Mouse (Mus musculus) layer of hippocampus, adult 9-10 months (tissue): ENCODE results near the gene Kctd20.

Experiments used
- DNase-seq: peaks from one replicate; pipeline ENCODE4 v3.0.0; 2022; ENCODE audit warnings: low spot score

Gene Kctd20

DNA sequence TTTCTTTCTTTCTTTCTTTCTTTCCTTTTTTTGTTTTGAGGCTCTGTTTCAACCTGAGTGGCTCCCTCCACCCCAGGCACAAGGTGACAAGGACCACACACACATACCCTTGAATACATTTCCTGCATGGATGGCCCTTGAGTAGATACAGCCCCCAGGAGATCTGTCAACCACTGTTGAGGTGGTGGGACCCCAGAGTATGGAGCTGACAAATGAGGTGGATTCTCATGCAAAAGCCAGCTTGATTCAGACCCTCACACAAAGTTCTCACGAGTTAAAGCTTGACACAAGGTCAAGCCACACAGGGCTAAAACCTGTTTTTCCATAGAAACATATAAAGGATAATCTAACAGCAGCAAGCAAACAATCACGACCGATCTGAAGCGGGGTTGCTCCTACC lies 19.5 kb upstream of the Kctd20 start:
- DNase-seq: no peak

GRCm38 (mm10) chr17:28934120-28934916 lies 17.4 kb upstream of the Kctd20 start:
- DNase-seq: no peak

DNA sequence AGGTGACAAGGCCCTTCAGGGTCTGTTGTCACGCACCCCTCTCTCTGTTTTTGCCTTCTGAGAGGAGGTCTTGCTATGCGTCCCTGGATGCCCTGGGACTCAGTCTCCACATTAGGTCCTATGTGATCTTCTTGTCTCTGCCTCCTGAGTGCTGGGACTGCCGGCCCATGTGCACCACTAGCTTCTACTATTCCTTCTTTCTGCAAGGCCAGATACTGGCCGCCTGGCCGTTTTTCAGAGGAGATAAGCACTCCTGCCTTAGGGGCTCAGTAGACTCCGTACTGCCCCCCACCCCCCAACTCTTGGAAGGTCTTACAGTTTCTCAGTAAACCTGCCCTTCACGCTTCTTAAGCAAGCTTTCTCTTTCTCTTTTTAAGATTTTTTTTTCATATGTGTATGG lies 15.6 kb upstream of the Kctd20 start:
- no peak for DNase-seq

DNA sequence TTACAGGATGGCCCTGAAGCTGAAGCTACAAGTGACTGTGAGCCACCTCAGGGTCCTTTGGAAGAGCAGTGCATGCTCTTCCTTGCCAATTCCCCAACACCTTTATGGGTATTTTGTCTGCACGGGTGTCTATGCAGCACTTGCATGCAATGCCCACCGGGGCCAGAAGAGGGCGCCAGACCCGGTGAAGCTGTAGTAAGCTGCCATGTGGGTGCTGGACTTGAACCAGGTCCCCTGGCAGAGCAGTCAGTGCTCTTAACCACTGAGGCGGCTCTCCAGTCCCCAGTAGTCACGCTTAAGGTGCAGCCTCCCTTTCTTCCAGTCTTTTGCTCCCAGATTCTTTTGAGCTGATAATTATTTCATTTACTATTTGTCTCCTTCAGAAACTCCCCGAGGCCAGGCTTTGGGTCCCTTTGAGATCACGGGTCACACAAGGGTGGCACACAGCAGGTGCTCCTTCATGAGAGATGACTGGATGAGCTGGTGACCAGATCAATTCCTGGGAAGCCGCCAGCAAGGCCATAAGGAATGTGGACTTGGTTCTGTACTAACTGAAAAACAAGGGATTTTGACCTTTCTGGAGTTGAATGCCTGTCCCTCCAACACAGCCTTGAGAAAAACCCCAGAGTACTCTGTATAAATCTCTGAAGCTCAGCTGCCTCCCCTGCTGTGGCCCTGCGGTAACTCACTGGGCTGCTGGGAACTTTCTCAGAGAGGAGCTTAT lies 15.0 kb upstream of the Kctd20 start:
- no peak for DNase-seq

DNA sequence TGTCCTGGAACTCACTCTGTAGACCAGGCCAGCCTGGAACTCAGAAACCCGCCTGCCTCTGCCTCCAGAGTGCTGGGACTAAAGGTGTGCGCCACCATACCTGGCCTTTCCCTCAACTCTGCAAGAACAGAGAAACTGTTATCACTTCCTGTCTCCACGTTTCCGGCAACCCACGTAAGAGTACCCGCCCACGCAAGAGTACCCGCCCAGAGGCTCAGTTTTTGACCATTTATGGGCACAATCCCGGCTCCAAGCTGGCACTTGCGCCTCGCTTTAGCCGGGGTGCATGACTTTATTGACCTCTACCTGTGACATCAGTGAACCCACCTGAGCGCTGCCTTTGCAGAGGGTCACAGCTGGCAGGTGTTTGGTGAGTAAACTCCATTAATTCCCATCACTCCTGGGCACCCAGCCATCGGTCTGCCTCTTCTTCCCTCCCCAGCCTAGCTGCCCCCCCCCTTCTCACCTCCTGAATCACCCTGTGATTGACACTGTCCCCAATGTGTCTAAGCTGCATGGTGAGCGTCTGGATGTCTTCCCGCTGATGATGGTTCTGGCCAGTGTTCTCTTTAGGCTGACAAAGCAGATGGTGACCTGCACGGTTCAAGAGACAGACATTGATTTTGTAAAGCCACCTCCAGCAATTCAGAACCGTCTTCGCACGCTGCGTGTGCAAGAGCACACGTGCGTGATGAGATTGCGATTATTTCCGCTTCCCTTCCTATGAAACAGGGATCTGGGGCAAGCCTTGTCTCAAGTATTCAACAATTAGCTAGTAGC lies 10.8 kb upstream of the Kctd20 start:
- no peak for DNase-seq

DNA sequence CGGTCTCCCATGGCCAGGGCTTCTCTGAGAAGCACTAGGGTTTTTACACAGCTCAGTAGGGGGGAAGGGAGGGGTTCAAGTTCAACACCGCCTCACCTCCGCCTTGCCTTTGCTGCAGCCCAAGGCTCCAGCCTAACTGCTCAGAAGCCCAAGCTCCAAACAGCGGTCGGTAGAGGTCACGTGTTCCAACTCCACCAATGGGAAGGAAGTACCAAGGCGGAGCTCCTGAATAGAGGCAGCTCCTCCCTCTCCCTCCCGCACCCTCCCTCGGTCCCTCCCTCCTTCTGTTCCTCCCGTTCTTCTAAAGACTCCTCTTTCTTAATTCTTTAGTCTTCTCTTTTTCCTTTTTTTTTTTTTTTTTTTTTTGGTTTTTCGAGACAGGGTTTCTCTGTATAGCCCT lies 9.6 kb upstream of the Kctd20 start:
- DNase-seq: no peak

DNA sequence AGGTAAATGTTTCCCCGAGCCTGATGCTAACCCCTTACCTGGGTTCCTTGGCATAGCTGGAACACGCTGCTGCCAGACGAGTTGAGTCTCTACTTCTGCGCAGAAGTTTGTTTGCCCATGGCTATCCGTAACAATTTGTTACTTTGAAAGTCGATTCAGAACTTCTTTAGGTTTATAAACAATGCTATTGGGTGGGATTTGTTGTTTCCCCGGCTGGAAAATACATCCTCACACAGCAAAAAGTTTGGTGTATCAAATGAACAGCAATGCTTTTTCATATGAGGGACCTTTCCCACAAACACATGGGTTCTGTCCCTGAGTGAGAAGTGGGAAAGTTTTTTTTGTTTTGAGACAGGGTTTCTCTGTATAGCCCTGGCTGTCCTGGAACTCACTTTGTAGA lies 8.0 kb upstream of the Kctd20 start, which contains the start of gene Pxt1:
Gene Pxt1, minus strand, starts transcription at position 101 of the 400 bp plus-strand sequence.
- no peak for DNase-seq

- DNase-seq: no peak
Observed at GRCm38 (mm10) chr17:28944481-28944880, 7.3 kb upstream of the Kctd20 start.

DNA sequence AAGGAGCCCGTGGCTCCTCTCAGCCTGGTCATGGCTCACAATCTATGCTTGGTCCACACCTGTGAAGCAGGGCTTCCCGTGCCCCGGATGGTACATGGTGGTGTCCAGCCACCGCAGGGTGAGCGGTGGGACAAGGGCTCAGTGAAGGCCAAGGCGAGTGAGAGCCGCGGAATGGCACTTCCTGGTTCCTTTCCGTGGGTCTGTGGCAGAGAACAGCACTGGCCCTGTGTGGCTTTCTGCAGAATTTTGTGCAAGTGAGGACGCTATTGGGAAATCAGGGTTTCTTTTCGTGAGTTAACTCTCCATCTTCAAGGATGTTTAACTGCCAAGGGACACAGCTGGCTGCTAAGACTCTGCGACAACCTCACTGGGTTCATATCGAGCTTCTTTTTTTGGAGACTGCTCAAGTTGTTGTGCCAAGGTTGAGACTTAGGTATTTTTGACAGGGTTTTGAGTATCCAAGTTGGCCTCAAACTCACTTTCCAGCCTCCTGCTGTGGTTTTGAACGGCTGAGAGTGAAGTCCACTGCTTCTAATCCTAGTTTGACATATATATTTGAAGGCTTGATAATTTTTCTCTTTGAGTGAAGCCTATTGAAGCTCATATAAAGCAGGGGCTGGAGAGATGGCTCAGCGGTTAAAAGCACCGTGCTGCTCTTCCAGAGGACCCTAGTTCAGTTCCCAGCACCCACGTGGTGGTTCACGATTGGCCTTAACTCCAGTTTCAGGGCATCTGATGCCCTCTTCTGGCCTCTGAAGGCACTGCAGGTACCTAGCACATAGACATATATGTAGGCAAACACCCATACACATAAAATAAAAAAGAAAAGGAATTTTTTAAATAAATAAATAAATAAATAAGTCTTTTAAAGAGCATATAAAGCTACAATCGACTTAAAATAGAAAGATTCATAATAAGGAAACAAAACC lies 4.5 kb upstream of the Kctd20 start:
- DNase-seq: no peak

DNA sequence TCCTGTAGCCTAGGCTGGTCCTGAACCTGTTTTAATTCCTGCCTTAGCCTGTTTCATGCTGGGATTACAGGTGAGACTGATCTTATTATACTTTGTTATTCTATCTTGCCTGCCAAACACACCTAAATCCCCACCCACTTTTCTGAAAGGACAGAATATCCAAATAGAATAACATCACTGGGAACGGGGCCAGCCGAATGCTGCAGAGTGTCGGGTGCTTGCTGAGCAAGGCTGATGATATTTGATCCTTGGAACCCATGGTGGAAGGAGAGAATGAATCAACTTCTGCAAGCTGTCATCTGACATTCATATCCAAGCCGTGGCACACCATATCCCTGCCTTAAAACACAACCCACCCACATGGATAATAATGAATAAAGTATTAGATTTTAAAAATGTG lies 3.1 kb upstream of the Kctd20 start:
- no peak for DNase-seq

- DNase-seq: no peak
Observed at GRCm38 (mm10) chr17:28950751-28951150, 999 bp upstream of the Kctd20 start.

DNA sequence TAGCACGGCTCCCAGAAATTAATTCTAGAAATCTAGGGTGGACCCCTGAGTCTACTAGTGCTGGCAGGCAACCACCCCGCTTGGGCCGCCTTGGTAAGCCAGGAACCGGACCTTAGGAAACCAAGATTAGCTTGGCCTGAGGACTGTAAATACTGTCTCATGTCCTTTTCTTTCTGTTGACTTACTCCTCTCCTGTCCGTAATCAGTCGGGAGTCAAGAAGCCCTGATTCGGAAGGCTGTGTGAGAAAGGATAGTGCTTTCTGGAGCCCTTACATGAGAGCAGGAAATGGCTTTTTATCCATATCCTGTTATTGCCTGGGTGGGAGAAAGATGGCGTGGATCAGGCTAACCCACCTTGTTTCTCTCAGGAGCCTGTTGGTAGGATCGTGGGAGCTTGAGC lies 1.5 kb downstream of the Kctd20 start:
- no peak for DNase-seq

GRCm38 (mm10) chr17:28954416-28954815 lies 2.7 kb downstream of the Kctd20 start:
- no peak for DNase-seq

DNA sequence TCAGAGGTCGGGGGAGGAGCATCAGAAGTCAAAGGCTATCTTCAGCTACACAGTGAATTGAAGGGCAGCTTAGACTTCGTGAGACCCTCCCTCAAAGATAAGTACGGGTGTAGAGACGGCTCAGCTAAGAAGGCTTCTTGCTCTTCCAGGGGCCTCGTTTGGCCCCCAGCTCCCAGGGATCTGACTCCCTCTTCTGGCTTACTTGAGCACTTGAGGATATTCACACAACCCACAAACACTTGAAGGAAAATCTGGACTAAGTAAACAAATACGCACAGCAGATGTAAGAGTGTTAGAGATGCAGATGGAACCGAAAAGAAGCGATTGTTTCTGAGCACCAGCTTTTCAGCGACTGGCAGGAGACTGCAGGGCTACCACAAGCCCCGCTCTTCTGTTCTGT lies 8.8 kb downstream of the Kctd20 start:
- DNase-seq: no peak

- DNase-seq: no peak
Observed at GRCm38 (mm10) chr17:28961596-28961995, 9.8 kb downstream of the Kctd20 start.

DNA sequence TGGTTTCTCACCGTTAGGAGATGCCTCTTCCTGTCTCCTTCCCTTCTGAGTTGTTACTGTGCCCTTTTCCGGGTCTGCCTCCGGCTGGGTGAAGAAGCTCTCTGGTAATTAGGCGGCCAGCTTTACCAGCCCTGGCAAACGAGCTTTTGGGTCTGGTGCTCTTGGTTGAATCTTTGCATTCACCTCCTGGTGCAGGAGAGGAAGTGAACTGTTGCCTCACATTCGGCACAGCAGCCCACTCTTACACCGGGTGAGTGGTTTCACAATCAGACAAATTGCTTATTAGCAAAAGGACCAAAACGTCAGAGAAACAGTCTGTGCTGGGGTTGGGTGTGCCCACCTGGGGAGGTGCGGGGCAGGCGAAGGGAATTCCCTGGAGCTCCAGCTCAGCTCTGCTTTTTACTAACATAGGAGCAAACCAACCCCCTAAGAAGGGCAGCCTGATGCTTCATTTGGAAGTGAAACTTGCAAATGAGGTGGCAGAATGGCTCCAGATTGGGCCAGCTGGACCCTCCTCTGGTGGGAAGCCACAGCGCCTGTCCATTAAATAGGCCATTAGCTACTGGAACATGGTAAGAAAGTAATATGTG lies 15.4 kb downstream of the Kctd20 start:
- DNase-seq: no peak

GRCm38 (mm10) chr17:28970122-28970521 lies 18.4 kb downstream of the Kctd20 start:
- DNase-seq: no peak

- DNase-seq: no peak
Observed at GRCm38 (mm10) chr17:28979091-28979490, 27.3 kb downstream of the Kctd20 start.

- DNase-seq: no peak
Observed at GRCm38 (mm10) chr17:28981081-28981480, 29.3 kb downstream of the Kctd20 start.

DNA sequence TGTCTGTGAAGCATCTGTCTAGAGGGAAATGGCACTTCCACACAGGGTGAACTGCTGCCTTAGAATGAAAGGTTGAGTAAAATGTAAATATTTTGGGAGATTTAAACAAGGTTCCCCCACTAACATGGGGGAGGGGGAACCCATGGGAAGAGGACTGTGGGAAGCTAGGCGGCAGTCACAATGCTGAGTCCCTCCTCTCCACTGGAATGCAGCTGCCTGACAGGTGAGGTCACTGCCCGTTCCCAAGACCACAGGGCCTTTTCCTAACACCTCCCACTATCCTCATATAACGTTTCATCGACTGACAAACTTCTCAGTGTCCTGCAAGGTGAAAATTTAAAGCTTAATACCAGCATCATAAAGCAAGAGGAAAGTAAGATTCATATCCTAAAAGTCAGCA lies 30.8 kb downstream of the Kctd20 start:
- no peak for DNase-seq

GRCm38 (mm10) chr17:28984724-28985420 lies 33.1 kb downstream of the Kctd20 start:
- DNase-seq: no peak
